Mouse (Mus musculus): ENCODE data around the gene Vmn2r49. TPM values are rescaled to one million over a fixed set of nuclear protein-coding genes. Genes with fewer than 3 reads are reported as not detected.
"Not testable (repeated sequence)": the region's sequence is repeated elsewhere in the genome, so short reads cannot be mapped to it uniquely, and the experiment has no call there.

Gene Vmn2r49
- polyA plus RNA-seq (2014; fragmentation: Nextera tagmentation; extraction: Ambion mirVana), result not detected in 2 replicates

- H3K4me3 ChIP-seq (ENCODE audit: low read depth, low read length); H3K9ac ChIP-seq (replicated peaks; ENCODE audit: low read depth, low read length); H3K27me3 ChIP-seq (ENCODE audit: control insufficient read depth, insufficient read depth, low read length); ATAC-seq (ENCODE audit: low read depth); H3K4me2 ChIP-seq (ENCODE audit: low read depth, low read length); H3K27ac ChIP-seq (ENCODE audit: low read depth, low read length); H3K36me3 ChIP-seq (ENCODE audit: control insufficient read depth, insufficient read depth, low read length); H3K4me1 ChIP-seq (ENCODE audit: control insufficient read depth, insufficient read depth, low read length); H3K9me3 ChIP-seq (ENCODE audit: control insufficient read depth, low read length): not testable (repeated sequence)
- WGBS, result no CpG with 5 or more reads among the region's 2 CpGs
Measured at GRCm38 (mm10) chr7:9992157-9992556, at the start of gene Vmn2r49. Vmn2r49 (minus strand) TSS chr7:9992257.

GRCm38 (mm10) chr7:9953485-9953884 lies 38.6 kb downstream of the Vmn2r49 start, which contains the start of gene Vmn2r48:
Vmn2r48 (minus strand) TSS chr7:9953585.
- H3K27ac ChIP-seq (ENCODE audit: low read depth, low read length); H3K4me2 ChIP-seq (ENCODE audit: low read depth, low read length); H3K27me3 ChIP-seq (ENCODE audit: control insufficient read depth, insufficient read depth, low read length); H3K36me3 ChIP-seq (ENCODE audit: control insufficient read depth, insufficient read depth, low read length); H3K4me3 ChIP-seq (ENCODE audit: low read depth, low read length); ATAC-seq (ENCODE audit: low read depth); H3K9me3 ChIP-seq (ENCODE audit: control insufficient read depth, low read length); H3K9ac ChIP-seq (replicated peaks; ENCODE audit: low read depth, low read length); H3K4me1 ChIP-seq (ENCODE audit: control insufficient read depth, insufficient read depth, low read length): not testable (repeated sequence)
- 79% methylated on average over 2 of the region's 2 CpGs for WGBS

Other genes with a start within 250 kb of the Vmn2r49 start
- not detected in 2 replicates for gene Vmn2r46, start 221.7 kb downstream of the Vmn2r49 start, polyA plus RNA-seq (2014; fragmentation: Nextera tagmentation; extraction: Ambion mirVana)
- gene Vmn2r47, start 150.9 kb downstream of the Vmn2r49 start, polyA plus RNA-seq (2014; fragmentation: Nextera tagmentation; extraction: Ambion mirVana), result not detected in 2 replicates
- gene Vmn2r48, start 38.7 kb downstream of the Vmn2r49 start, polyA plus RNA-seq (2014; fragmentation: Nextera tagmentation; extraction: Ambion mirVana), result not detected in 2 replicates
- gene Vmn2r50, start 61.0 kb upstream of the Vmn2r49 start, polyA plus RNA-seq (2014; fragmentation: Nextera tagmentation; extraction: Ambion mirVana), result not detected in 2 replicates
- not detected in 2 replicates for gene Vmn2r51, start 113.5 kb upstream of the Vmn2r49 start, polyA plus RNA-seq (2014; fragmentation: Nextera tagmentation; extraction: Ambion mirVana)
- not detected in 2 replicates for gene Vmn2r52, start 184.3 kb upstream of the Vmn2r49 start, polyA plus RNA-seq (2014; fragmentation: Nextera tagmentation; extraction: Ambion mirVana)

Measured in neural tube, embryonic 14.5 days (tissue).